Mouse (Mus musculus): ENCODE data around the gene Gm21958.

DNA sequence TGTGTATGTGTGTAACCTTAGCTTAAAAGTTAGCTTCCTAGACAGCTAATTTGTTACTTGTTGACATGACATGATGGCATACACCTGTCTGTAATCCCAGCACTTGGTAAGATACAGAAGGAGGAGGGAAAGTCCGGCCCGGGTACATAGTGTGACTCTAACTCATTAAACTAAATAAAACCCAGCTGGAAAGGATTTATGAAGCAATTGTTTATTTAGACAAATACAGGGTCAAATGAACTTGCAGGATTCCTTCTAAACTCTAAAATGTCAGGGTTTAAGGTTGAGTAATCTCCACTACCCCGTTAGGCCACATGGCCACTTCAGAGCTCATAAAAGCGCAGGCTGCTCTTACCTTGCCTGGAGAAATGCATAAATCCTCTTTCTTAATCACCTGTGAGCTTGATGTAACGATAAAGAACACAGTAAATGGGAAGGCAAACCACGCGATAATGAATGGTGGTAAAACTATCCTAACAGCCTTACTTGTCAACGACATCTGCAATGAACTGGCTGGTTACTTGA, 17.5 kb upstream of the Gm21958 start:
- no peak for TF ChIP-seq CTCF (IDR thresholded peaks at IDR 0.05; ENCODE audit: extremely low read depth, insufficient read depth, low read length)
- no peak for TF ChIP-seq POLR2A (IDR thresholded peaks at IDR 0.05; ENCODE audit: extremely low read depth, insufficient read depth, low read length)
